Mouse (Mus musculus) forebrain, embryonic 12.5 days (tissue): ENCODE results near the gene Mslnl. TPM values are rescaled to one million over a fixed set of nuclear protein-coding genes. Genes with fewer than 3 reads are reported as not detected.

ENCODE experiments used
- ATAC-seq: fragments of 200-750 bp; cut with Nextera tagmentation; 2 replicates; pipeline ENCODE4 v1.8.0; 2017; ENCODE audit warnings: moderate TSS enrichment; ENCODE audit not compliant: low FRiP score
- H3K27ac ChIP-seq: fragments of 300-500 bp; sonication (generic); 2 replicates; pipeline ENCODE4 v1.5.1; 2016; ENCODE audit warnings: mild to moderate bottlenecking
- H3K27me3 ChIP-seq: fragments of 300-500 bp; sonication (generic); 2 replicates; pipeline ENCODE4 v1.6.1; 2016; ENCODE audit warnings: mild to moderate bottlenecking
- H3K36me3 ChIP-seq: fragments of 300-500 bp; sonication (generic); replicated peaks from 2 replicates; pipeline ENCODE4 v1.6.1; 2016; ENCODE audit warnings: mild to moderate bottlenecking
- H3K4me1 ChIP-seq: fragments of 300-500 bp; sonication (generic); 2 replicates; pipeline ENCODE4 v1.6.1; 2016
- H3K4me2 ChIP-seq: fragments of 300-500 bp; sonication (generic); 2 replicates; pipeline ENCODE4 v1.6.1; 2016; ENCODE audit warnings: mild to moderate bottlenecking, moderate library complexity
- H3K4me3 ChIP-seq: fragments of 300-500 bp; sonication (generic); replicated peaks from 2 replicates; pipeline ENCODE4 v1.5.1; 2016; ENCODE audit warnings: mild to moderate bottlenecking
- H3K9ac ChIP-seq: fragments of 300-500 bp; sonication (generic); 2 replicates; pipeline ENCODE4 v1.6.1; 2016; ENCODE audit warnings: mild to moderate bottlenecking
- H3K9me3 ChIP-seq: fragments of 300-500 bp; sonication (generic); 2 replicates; pipeline ENCODE4 v1.6.1; 2016
- WGBS: fragments of 180-500 bp; shearing (Covaris S2); methylation state at CpG from one replicate; pipeline ENCODE4 v1.1.7; 2016; 5-methylcytosine and 5-hydroxymethylcytosine counted together
- polyA plus RNA-seq: library from polyadenylated mRNA; unstranded; fragments of >200 nt; fragmentation: Nextera tagmentation; extraction: Ambion mirVana; gene quantifications from 2 replicates; pipeline ENCODE4 v1.2.1, GENCODE M21; 2016

The Mslnl gene
- polyA plus RNA-seq, 1 experiment from 2014 or later = 0.18 TPM

GRCm38 (mm10) chr17:25773549-25774120 lies 37.8 kb downstream of the Mslnl start, which contains the start of gene Narfl:
Gene Narfl, plus strand, starts transcription at chr17:25773776.
- H3K27me3 ChIP-seq = peaks cover 21% of the 10 kb centered on the region
- peaks cover 11% of the 10 kb centered on the region for H3K4me1 ChIP-seq
- under 1% methylated on average over 37 of the region's 37 CpGs for WGBS
- H3K9ac ChIP-seq = peak within 1 kb of the TSS; percentile 77
- H3K27ac ChIP-seq = no peak within 1 kb of the TSS
- ATAC-seq = peak; percentile 89
- no peaks in the 10 kb centered on the region for H3K9me3 ChIP-seq
- H3K4me3 ChIP-seq = peak within 1 kb of the TSS; percentile 74
- H3K4me2 ChIP-seq = peak within 1 kb of the TSS; percentile 85
- H3K36me3 ChIP-seq = peaks cover 5% of the 10 kb centered on the region

GRCm38 (mm10) chr17:25775318-25776062 lies 39.6 kb downstream of the Mslnl start:
- Histone ChIP-seq H3K27me3 (peaks cover 4% of the 10 kb centered on the region; the same call in 1 of the 2 replicates), H3K4me2 (no peak overlapping the region), H3K9me3 (no peaks in the 10 kb centered on the region), H3K9ac (no peak overlapping the region), H3K4me1 (peaks cover 11% of the 10 kb centered on the region), H3K27ac (no peak overlapping the region), H3K4me3 (no peak overlapping the region), H3K36me3 (peaks cover 5% of the 10 kb centered on the region)
- WGBS = 83% methylated on average over 10 of the region's 10 CpGs
- ATAC-seq = no peak

GRCm38 (mm10) chr17:25777948-25778347 lies 42.1 kb downstream of the Mslnl start:
- Histone ChIP-seq H3K36me3 (peaks cover 28% of the 10 kb centered on the region), H3K4me3 (no peak overlapping the region), H3K9me3 (no peaks in the 10 kb centered on the region), H3K4me1 (peaks cover 13% of the 10 kb centered on the region), H3K27me3 (no peaks in the 10 kb centered on the region), H3K4me2 (no peak overlapping the region), H3K27ac (no peak overlapping the region), H3K9ac (no peak overlapping the region)
- no peak for ATAC-seq
- WGBS = 93% methylated on average over 5 of the region's 5 CpGs

GRCm38 (mm10) chr17:25781339-25781738 lies 45.5 kb downstream of the Mslnl start:
- H3K4me3 ChIP-seq = no peak overlapping the region
- H3K9me3 ChIP-seq = no peaks in the 10 kb centered on the region
- H3K27me3 ChIP-seq = no peaks in the 10 kb centered on the region
- peaks cover 24% of the 10 kb centered on the region for H3K4me1 ChIP-seq
- no peak overlapping the region for H3K4me2 ChIP-seq
- ATAC-seq = no peak
- peaks cover 43% of the 10 kb centered on the region for H3K36me3 ChIP-seq
- no peak overlapping the region for H3K27ac ChIP-seq
- WGBS = 83% methylated on average over 6 of the region's 6 CpGs
- no peak overlapping the region for H3K9ac ChIP-seq

GRCm38 (mm10) chr17:25783086-25783485 lies 47.2 kb downstream of the Mslnl start:
- peaks cover 51% of the 10 kb centered on the region for H3K36me3 ChIP-seq
- peaks cover 24% of the 10 kb centered on the region for H3K4me1 ChIP-seq
- H3K9me3 ChIP-seq = no peaks in the 10 kb centered on the region
- H3K4me3 ChIP-seq = no peak overlapping the region
- no peak overlapping the region for H3K27ac ChIP-seq
- H3K4me2 ChIP-seq = no peak overlapping the region
- peak overlapping the region; percentile 36; the same call in 1 of the 2 replicates for H3K9ac ChIP-seq
- H3K27me3 ChIP-seq = no peaks in the 10 kb centered on the region
- 80% methylated on average over 7 of the region's 7 CpGs for WGBS
- ATAC-seq = no peak

GRCm38 (mm10) chr17:25783861-25784574 lies 48.2 kb downstream of the Mslnl start:
- peaks cover 24% of the 10 kb centered on the region for H3K4me1 ChIP-seq
- peak overlapping the region; percentile 73 for H3K9ac ChIP-seq
- H3K27me3 ChIP-seq = no peaks in the 10 kb centered on the region
- peak overlapping the region; percentile 88 for H3K4me2 ChIP-seq
- no peak for ATAC-seq
- 81% methylated on average over 15 of the region's 15 CpGs for WGBS
- H3K36me3 ChIP-seq = peaks cover 53% of the 10 kb centered on the region
- 0 out of 2 replicates have a peak overlapping the region, but pooled peaks have one; percentile 25 for H3K27ac ChIP-seq
- H3K4me3 ChIP-seq = peak overlapping the region; percentile 65
- no peaks in the 10 kb centered on the region for H3K9me3 ChIP-seq

- Histone ChIP-seq H3K27ac (peak within 1 kb of the TSS; percentile 91), H3K27me3 (no peaks in the 10 kb centered on the region), H3K4me2 (peak within 1 kb of the TSS; percentile 88), H3K4me3 (peak within 1 kb of the TSS; percentile 65), H3K36me3 (peaks cover 62% of the 10 kb centered on the region), H3K4me1 (peaks cover 24% of the 10 kb centered on the region), H3K9ac (peak within 1 kb of the TSS; percentile 73), H3K9me3 (no peaks in the 10 kb centered on the region)
- peak; percentile 88 for ATAC-seq
- WGBS = under 1% methylated on average over 23 of the region's 23 CpGs
Observed at GRCm38 (mm10) chr17:25785281-25785745, 49.5 kb downstream of the Mslnl start, which contains the start of gene Haghl. Gene Haghl, minus strand, starts transcription at chr17:25785673.

- 91% methylated on average over 3 of the region's 3 CpGs for WGBS
- Histone ChIP-seq H3K27ac (peak within 1 kb of the TSS; percentile 91), H3K4me3 (peak within 1 kb of the TSS; percentile 65)
Observed at GRCm38 (mm10) chr17:25786280-25786679, 50.4 kb downstream of the Mslnl start, which contains the start of gene Ccdc78. Gene Ccdc78, plus strand, starts transcription at chr17:25786580.

GRCm38 (mm10) chr17:25786781-25787504 lies 51.1 kb downstream of the Mslnl start:
- Histone ChIP-seq H3K36me3 (peaks cover 49% of the 10 kb centered on the region), H3K9me3 (no peaks in the 10 kb centered on the region), H3K9ac (no peak overlapping the region), H3K4me2 (no peak overlapping the region), H3K4me3 (no peak overlapping the region), H3K27ac (no peak overlapping the region), H3K27me3 (no peaks in the 10 kb centered on the region), H3K4me1 (peaks cover 38% of the 10 kb centered on the region)
- ATAC-seq = no peak
- 92% methylated on average over 9 of the region's 9 CpGs for WGBS

More at GRCm38 (mm10) chr17:25786280-25786679, 50.4 kb downstream of the Mslnl start, which contains the start of gene Ccdc78:
- H3K27me3 ChIP-seq = no peaks in the 10 kb centered on the region
- peak within 1 kb of the TSS; percentile 88 for H3K4me2 ChIP-seq
- H3K9me3 ChIP-seq = no peaks in the 10 kb centered on the region
- peaks cover 33% of the 10 kb centered on the region for H3K4me1 ChIP-seq
- peak within 1 kb of the TSS; percentile 73 for H3K9ac ChIP-seq
- ATAC-seq = no peak
- H3K36me3 ChIP-seq = peaks cover 56% of the 10 kb centered on the region

- H3K4me3 ChIP-seq = peak overlapping the region; percentile 65
- peaks cover 24% of the 10 kb centered on the region for H3K36me3 ChIP-seq
- H3K9me3 ChIP-seq = no peaks in the 10 kb centered on the region
- no peak for ATAC-seq
- 28% methylated on average over 19 of the region's 19 CpGs for WGBS
- peak overlapping the region; percentile 97 for H3K27ac ChIP-seq
- peak overlapping the region; percentile 88 for H3K4me2 ChIP-seq
- peak overlapping the region; percentile 81 for H3K9ac ChIP-seq
- no peaks in the 10 kb centered on the region for H3K27me3 ChIP-seq
- H3K4me1 ChIP-seq = peaks cover 54% of the 10 kb centered on the region
Observed at GRCm38 (mm10) chr17:25791320-25791842, 55.5 kb downstream of the Mslnl start.

GRCm38 (mm10) chr17:25791843-25792527 lies 56.1 kb downstream of the Mslnl start:
- Histone ChIP-seq H3K4me3 (peak overlapping the region; percentile 65), H3K36me3 (peaks cover 24% of the 10 kb centered on the region), H3K4me1 (peaks cover 59% of the 10 kb centered on the region), H3K4me2 (peak overlapping the region; percentile 88), H3K27me3 (no peaks in the 10 kb centered on the region), H3K9ac (peak overlapping the region; percentile 81), H3K9me3 (no peaks in the 10 kb centered on the region), H3K27ac (peak overlapping the region; percentile 97)
- under 1% methylated on average over 45 of the region's 45 CpGs for WGBS
- peak; percentile 57 for ATAC-seq
